Mouse (Mus musculus) lung, postnatal 0 days (tissue): ENCODE data around the gene Rcbtb1.

Experiments used
- CTCF ChIP-seq: IDR thresholded peaks from 2 replicates; pipeline ENCODE4 v1.5.1; 2016; ENCODE audit warnings: antibody characterized with exemption, mild to moderate bottlenecking
- EP300 ChIP-seq: IDR thresholded peaks from 2 replicates; pipeline ENCODE4 v1.6.1; 2016; ENCODE audit warnings: antibody characterized with exemption, mild to moderate bottlenecking, control low read depth

DNA sequence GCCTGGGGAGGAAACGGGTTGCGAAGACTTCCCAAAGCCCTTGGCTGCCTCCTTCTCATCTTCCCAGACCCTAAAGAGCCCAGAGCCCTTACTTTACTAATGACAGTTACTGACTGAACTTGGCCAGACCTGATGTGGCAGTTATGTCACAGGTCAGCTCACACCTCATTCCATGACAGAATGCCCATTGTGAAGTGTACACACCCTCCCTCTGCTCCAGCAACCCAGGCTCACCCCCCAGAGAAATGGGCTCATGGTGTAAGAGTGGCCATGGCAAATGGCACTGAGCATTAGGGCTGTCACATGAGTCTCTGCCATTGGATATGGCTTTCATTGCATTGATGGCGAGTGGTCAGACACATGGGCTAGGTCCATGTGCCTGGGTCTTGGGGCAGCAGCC, 22.4 kb upstream of the Rcbtb1 start, which contains the start of gene Gm5142:
- no peak for TF ChIP-seq CTCF
- no peak for TF ChIP-seq EP300
